Mouse (Mus musculus) B cell, adult 62 days (primary cell): ENCODE measurements around the gene Gm7030. TPM values are rescaled to one million over a fixed set of nuclear protein-coding genes. Genes with fewer than 3 reads are reported as not detected.

Source experiments
- total RNA-seq: library from RNA; stranded (reverse); gene quantifications from 4 replicates; pipeline ENCODE4 v1.2.4, GENCODE M21; 2023

Gene Gm7030
- total RNA-seq, result 12.8 to 20.3 TPM (median 16.2 TPM) in 4 replicates

DNA sequence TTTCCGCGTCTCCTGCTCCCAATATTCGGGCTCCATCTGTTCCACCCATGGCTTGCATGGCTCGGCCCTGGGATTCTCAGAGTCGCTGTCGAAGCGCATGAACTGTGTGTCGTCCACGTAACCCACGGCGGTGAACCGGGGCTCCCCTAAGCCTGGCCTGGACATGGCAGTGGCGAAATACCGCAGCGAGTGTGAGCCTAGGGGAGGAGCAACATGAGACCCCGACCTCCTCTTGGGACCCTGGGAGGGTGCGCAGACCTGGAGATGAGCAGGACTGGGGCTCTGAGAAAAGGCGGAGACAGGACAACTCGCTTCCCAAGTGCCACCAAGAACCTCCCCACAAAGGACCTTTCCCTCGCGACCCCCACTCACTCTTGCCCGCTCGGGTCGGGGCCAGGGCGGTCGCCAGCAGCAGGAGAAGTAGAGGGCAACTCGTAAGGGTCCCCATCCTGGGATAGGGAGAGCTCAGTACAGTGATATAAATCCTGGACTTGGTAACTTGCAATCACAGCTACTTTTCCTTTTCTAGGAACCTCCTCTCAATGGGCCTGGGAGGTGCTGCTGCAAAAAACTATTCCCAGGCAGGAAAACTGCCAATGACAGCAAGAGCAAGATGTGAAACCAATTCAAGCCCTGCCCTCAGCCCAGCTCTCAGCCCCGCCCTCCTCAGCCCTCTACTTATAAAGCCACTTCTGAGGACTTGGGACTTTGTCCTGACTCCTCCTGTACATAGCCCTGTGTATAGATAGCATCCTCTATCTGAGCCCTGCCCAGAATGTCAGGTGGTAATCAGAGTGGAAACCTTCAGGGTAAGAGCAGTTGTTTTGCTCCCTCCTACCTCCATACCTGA is at the start of gene Gm7030:
TSS of gene Gm7030 (minus strand) at position 458 of the 850 bp plus-strand sequence.

DNA sequence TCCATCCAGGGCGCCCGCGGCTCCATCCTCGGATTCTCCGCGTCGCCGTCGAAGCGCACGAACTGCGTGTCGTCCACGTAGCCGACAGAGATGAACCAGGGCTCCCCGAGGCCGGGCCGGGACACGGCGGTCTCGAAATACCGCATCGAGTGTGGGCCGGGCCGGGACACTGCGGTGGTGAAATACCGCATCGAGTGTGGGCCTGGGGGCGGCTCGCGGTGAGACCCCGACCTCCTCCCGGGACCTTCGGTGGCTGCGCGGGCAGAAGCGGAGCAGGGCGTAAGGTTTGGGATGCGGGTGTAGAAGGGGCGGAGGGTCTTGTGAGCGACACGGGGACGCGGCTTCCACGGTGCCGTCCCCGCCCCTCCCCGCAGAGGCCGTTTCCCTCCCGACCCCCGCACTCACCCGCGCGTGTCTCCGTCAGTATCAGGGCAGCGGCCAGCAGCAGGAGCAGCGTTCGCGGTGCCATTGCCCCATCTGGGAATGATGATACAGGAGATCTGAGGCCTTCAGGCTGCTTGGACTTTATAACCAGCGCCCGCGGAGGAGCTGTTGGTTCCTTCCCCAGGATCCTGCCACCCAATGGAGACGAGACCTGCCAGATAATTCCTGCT is 38.9 kb upstream of the Gm7030 start, which contains the start of gene Gm8909:
TSS of gene Gm8909 (minus strand) at position 499 of the 614 bp plus-strand sequence.

DNA sequence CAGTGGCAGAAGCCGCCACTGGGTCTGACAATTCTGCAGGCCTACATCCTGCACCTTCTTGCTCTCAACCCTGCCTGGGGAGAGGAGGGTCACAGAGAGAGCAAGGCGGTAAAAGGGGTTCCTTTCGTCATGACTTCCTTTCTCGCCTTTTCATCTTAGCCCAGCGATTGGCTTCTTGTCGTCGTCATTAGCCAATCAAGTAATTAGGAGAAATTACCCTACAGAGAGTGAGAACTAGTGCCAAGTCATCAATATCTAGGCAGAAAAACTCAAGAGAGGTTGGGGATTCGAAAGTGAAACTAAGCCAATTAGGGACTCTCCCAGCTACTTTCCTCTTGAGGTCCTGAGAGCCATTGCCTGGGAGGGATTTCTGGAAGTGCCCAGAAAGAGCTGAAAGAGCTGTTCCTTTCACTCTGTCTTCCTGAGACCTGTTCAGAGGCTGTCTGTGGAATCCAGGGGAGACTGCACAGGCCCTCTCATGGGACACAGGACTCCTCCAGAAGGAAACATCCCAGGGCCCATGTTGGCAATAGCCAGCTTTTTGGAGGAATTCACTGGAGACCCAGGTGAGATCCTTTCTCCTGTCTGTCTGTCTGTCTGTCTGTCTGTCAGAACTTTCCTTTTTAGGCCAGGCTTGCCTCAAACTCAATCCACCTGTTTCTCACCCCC is 7.7 kb downstream of the Gm7030 start, which contains the start of gene Gm19684:
TSS of gene Gm19684 (plus strand) at position 327 of the 669 bp plus-strand sequence.

Other genes starting within 250 kb of the Gm7030 start
- gene Dhx16, start 249.6 kb downstream of the Gm7030 start, total RNA-seq, result 104 to 117 TPM (median 107 TPM) in 4 replicates
- gene 2310061I04Rik, start 232.0 kb downstream of the Gm7030 start, total RNA-seq, result 17.2 to 24.2 TPM (median 21.6 TPM) in 4 replicates
- gene Atat1, start 219.3 kb downstream of the Gm7030 start, total RNA-seq, result 17.1 to 19.0 TPM (median 18.1 TPM) in 4 replicates
- 66.6 to 75.4 TPM (median 71.1 TPM) in 4 replicates for gene Mrps18b, start 213.0 kb downstream of the Gm7030 start, total RNA-seq
- 169 to 183 TPM (median 172 TPM) in 4 replicates for gene Ppp1r10, start 213.0 kb downstream of the Gm7030 start, total RNA-seq
- 110 to 126 TPM (median 118 TPM) in 4 replicates for gene Abcf1, start 159.7 kb downstream of the Gm7030 start, total RNA-seq
- 74.4 to 96.2 TPM (median 83.1 TPM) in 4 replicates for gene Gnl1, start 149.6 kb downstream of the Gm7030 start, total RNA-seq
- 76.5 to 103 TPM (median 82.0 TPM) in 4 replicates for gene Prr3, start 149.2 kb downstream of the Gm7030 start, total RNA-seq
- 41.0 to 45.3 TPM (median 43.3 TPM) in 4 replicates for gene H2-T24, start 108.9 kb downstream of the Gm7030 start, total RNA-seq
- 309 to 351 TPM (median 339 TPM) in 4 replicates for gene H2-T23, start 96.6 kb downstream of the Gm7030 start, total RNA-seq
- gene H2-T22, start 86.7 kb downstream of the Gm7030 start, total RNA-seq, result 79.2 to 84.9 TPM (median 81.8 TPM) in 4 replicates
- 0.43 to 0.78 TPM in 2 of 4 replicates, not detected in the others for gene Gm6034, start 86.5 kb downstream of the Gm7030 start, total RNA-seq
- gene Gm11127, start 71.1 kb downstream of the Gm7030 start, total RNA-seq, result 60.5 to 70.0 TPM (median 65.9 TPM) in 4 replicates
- 1.6 to 2.8 TPM (median 1.8 TPM) in 4 replicates for gene Gm19684, start 7.7 kb downstream of the Gm7030 start, total RNA-seq
- gene Gm8909, start 39.1 kb upstream of the Gm7030 start, total RNA-seq, result 0.75 to 0.76 TPM in 2 of 4 replicates, not detected in the others
- gene H2-T3, start 60.9 kb upstream of the Gm7030 start, total RNA-seq, result not detected in 4 replicates
- gene Rpp21, start 128.6 kb upstream of the Gm7030 start, total RNA-seq, result 53.6 to 72.0 TPM (median 57.2 TPM) in 4 replicates
- 84.4 to 91.5 TPM (median 88.4 TPM) in 4 replicates for gene Trim39, start 142.8 kb upstream of the Gm7030 start, total RNA-seq
- gene H2-M10.2, start 157.1 kb upstream of the Gm7030 start, total RNA-seq, result not detected in 4 replicates
- gene H2-M10.1, start 196.7 kb upstream of the Gm7030 start, total RNA-seq, result not detected in 4 replicates
- not detected in 4 replicates for gene H2-M10.3, start 239.0 kb upstream of the Gm7030 start, total RNA-seq